Mouse (Mus musculus): ENCODE results near the gene Ucma. TPM values are rescaled to one million over a fixed set of nuclear protein-coding genes. Genes with fewer than 3 reads are reported as not detected.
A peak's percentile ranks its signal among the peaks of the same experiment; 100 is the strongest.

The Ucma gene
- total RNA-seq, 2 experiments from 2014 or later, result 2.1 to 3.0 TPM

GRCm38 (mm10) chr2:4998905-4999304, 23.0 kb downstream of the Ucma start:
- DNase-seq (ENCODE audit: low spot score in 2 of 2), result no peak

GRCm38 (mm10) chr2:5001266-5001665, 25.3 kb downstream of the Ucma start:
- no peak for DNase-seq (ENCODE audit: low spot score in 2 of 2)

GRCm38 (mm10) chr2:5007107-5007506, 31.2 kb downstream of the Ucma start:
- DNase-seq (ENCODE audit: low spot score in 2 of 2), result no peak

GRCm38 (mm10) chr2:5011898-5012490, 36.1 kb downstream of the Ucma start:
- no peak for DNase-seq (ENCODE audit: low spot score in 2 of 2)

GRCm38 (mm10) chr2:5012491-5013324, 36.8 kb downstream of the Ucma start, which contains the start of gene Mcm10:
Gene Mcm10 (minus strand): TSS chr2:5012791.
- DNase-seq (ENCODE audit: low spot score in 2 of 2), result peak; percentile 94

- no peak for DNase-seq (ENCODE audit: low spot score in 2 of 2)
These were observed 38.7 kb downstream of the Ucma start for GRCm38 (mm10) chr2:5014616-5015015.

- no peak for DNase-seq (ENCODE audit: low spot score in 2 of 2)
These were observed 39.6 kb downstream of the Ucma start for GRCm38 (mm10) chr2:5015527-5015926.

GRCm38 (mm10) chr2:5016922-5017321, 41.0 kb downstream of the Ucma start:
- DNase-seq (ENCODE audit: low spot score in 2 of 2), result no peak

GRCm38 (mm10) chr2:5019708-5020107, 43.8 kb downstream of the Ucma start:
- DNase-seq (ENCODE audit: low spot score in 2 of 2), result no peak

GRCm38 (mm10) chr2:5023275-5023674, 47.4 kb downstream of the Ucma start:
- DNase-seq (ENCODE audit: low spot score in 2 of 2), result no peak

GRCm38 (mm10) chr2:5023699-5024399, 47.9 kb downstream of the Ucma start:
- no peak for DNase-seq (ENCODE audit: low spot score in 2 of 2)

- DNase-seq (ENCODE audit: low spot score in 2 of 2), result no peak
These were observed 49.3 kb downstream of the Ucma start for GRCm38 (mm10) chr2:5025162-5025733.

GRCm38 (mm10) chr2:5027057-5027456, 51.1 kb downstream of the Ucma start:
- DNase-seq (ENCODE audit: low spot score in 2 of 2), result no peak

GRCm38 (mm10) chr2:5028047-5028446, 52.1 kb downstream of the Ucma start:
- DNase-seq (ENCODE audit: low spot score in 2 of 2), result no peak

GRCm38 (mm10) chr2:5029808-5030207, 53.9 kb downstream of the Ucma start:
- DNase-seq (ENCODE audit: low spot score in 2 of 2), result no peak

GRCm38 (mm10) chr2:5031215-5031614, 55.3 kb downstream of the Ucma start:
- DNase-seq (ENCODE audit: low spot score in 2 of 2), result no peak

GRCm38 (mm10) chr2:5032665-5033064, 56.7 kb downstream of the Ucma start:
- DNase-seq (ENCODE audit: low spot score in 2 of 2), result no peak

GRCm38 (mm10) chr2:5033546-5034420, 57.9 kb downstream of the Ucma start:
- no peak for DNase-seq (ENCODE audit: low spot score in 2 of 2)

- no peak for DNase-seq (ENCODE audit: low spot score in 2 of 2)
These were observed 58.9 kb downstream of the Ucma start for GRCm38 (mm10) chr2:5034801-5035200.

- DNase-seq (ENCODE audit: low spot score in 2 of 2), result no peak
These were observed 59.3 kb downstream of the Ucma start for GRCm38 (mm10) chr2:5035241-5035640.

All from layer of hippocampus, postnatal 10 days (tissue).